Mouse (Mus musculus) left cerebral cortex, adult 18-20 months (tissue): ENCODE measurements at regions not wholly inside any gene's neighbourhood (a gene's known extent, or its start where the extent isn't known, plus 50 kb on each side); places are given as distances from the start of the nearest gene placed in this dataset.

ENCODE experiments used
- DNase-seq, 2 experiments: peaks; one replicate each; pipeline ENCODE4 v3.0.0; 2021 to 2022; ENCODE audit warnings: low spot score in 2 of 2, mixed read lengths in 1 of 2

- no peak for DNase-seq
Measured at GRCm38 (mm10) chr9:46544326-46544725, 224.5 kb upstream of the 4931429L15Rik start.

DNA sequence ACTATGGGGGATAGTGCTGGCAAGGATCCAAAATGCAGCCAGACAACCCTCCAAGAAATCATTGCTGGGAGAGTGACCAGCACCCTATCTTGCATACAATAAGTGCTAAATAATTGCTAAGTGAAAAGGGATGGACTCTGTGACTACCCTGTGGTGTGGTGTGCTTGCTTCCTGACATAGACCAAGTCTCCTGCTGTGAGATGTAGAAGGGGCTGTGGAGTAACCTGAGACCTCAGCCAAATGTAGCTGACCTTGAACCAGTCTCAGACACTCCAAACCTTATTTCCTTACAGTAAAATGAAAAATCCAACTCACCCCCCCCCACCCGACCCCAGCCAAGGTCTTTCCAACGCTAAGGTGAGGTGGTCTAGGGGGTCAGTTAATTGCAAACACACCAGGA is 221.2 kb upstream of the 4931429L15Rik start:
- DNase-seq = no peak

DNA sequence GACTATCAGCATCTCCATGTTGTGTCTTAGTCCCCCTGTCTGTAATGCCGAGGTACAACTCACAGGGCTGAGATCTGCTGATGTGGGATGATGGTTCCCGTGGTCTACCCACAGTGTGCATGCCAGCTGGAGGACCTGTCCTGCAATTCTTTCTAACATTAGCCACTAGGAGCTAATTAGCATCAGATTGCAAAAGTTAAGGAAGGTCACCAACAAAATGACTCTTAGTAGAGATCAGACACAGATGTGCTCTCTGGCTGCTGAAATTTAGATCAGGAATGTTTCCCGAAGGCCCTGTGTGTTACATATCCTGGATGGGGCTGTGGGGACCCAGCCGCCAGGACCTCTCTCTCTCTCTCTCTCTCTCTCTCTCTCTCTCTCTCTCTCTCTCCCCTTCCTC is 218.8 kb upstream of the 4931429L15Rik start:
- no peak for DNase-seq

GRCm38 (mm10) chr9:46516401-46517130 is 196.8 kb upstream of the 4931429L15Rik start:
- peak in 1 of 2 experiments; percentile 17 for DNase-seq

GRCm38 (mm10) chr9:46512276-46513051 is 192.7 kb upstream of the 4931429L15Rik start:
- no peak for DNase-seq

GRCm38 (mm10) chr9:46511307-46511706 is 191.5 kb upstream of the 4931429L15Rik start:
- DNase-seq = peak in 1 of 2 experiments; percentile 15

- DNase-seq = no peak
Measured at GRCm38 (mm10) chr9:46509896-46510295, 190.1 kb upstream of the 4931429L15Rik start.

DNA sequence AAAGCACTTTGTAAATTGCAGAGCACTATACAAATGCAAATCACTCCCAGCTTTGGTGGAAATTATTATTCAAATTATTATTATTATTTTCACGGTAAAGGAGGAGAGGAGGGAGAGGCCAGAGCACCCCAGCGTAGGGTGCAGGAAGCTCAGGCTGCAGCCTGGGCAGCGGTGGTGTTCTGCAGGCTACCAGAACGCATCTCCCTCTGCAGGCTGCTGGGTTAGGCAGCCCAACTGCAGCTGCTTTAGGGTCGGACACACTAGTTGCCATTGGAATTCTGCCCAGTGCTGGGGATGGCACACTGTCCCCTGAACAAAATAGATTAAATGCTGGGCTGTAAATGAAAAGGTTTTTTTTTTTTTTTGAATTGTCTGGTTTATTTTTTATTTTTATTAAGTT is 189.7 kb upstream of the 4931429L15Rik start:
- DNase-seq = no peak

DNA sequence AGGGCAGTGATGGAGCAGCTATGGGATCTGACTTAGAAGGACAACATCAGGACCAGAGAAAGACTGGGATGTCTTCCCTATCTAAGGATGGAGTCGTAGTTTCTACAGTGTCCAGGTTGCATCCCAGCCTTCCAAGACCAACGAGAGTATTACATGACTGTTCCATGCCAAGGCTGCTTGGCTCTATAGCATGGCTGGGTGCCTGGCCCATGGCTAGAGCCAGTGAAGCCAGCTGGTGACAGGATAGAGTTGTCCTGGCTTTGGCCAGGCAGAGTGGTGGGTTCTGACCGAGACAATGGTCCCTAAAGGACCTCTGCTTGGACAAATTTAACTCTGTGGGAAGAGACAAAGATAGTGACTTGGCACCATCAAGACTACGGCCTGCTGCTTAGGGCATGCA is 187.2 kb upstream of the 4931429L15Rik start:
- DNase-seq = no peak

- no peak for DNase-seq
Measured at GRCm38 (mm10) chr9:46504536-46504935, 184.8 kb upstream of the 4931429L15Rik start.

DNA sequence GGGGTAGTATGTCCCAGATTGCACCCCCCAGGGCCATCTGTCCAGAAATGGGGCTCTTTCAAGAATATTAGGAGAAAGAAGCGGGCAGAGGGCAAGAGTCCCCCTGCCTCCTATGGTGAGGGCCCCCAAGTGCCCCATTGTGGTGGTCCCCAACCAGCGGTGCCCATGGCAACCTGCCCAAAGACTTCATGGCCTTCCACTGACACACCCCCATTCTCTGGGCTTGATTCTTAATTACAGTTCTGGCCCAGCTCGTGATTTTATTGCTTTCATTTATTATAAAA is 184.3 kb upstream of the 4931429L15Rik start:
- no peak for DNase-seq

DNA sequence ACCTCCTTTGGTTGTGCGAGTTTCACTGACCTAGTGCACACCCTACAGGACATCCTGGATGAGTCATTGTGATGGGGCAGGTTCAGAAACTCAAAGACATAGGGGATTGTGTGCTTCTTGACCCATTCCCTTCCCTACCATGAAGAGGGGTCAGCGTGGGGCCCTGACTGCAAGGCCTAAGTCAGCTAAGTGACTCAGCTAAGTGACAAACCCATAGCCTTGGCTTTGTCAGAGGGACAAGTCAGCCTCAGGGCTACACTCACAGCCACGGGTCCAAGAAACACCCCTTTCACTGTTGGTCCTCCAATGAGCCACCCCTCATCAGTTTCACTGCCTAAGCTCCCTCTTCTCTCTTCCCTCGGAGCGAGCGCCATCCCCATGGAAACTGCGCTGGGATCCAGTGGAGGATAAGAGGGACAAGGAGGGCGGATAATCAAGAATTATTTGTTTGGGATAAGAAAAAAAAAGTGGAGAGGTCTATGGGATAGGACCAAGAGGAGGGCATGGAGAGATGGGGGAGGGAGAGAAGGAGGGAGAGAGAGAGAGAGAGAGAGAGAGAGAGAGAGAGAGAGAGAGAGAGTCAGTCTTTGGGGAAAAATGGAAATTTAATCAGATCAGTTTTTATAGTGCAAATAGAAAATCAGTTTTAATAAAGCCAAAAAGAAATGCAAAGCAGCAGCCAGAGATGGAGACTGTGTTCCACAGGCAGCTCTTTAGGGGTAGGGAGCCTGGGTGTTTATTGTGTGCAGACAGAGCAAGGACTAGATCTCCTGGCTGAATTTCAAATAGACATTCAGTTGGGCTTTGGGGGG is 183.7 kb upstream of the 4931429L15Rik start:
- no peak for DNase-seq

- no peak for DNase-seq
Measured at GRCm38 (mm10) chr9:46499426-46499825, 179.6 kb upstream of the 4931429L15Rik start.

GRCm38 (mm10) chr9:46498861-46499260 is 179.1 kb upstream of the 4931429L15Rik start:
- DNase-seq = no peak

- DNase-seq = no peak
Measured at GRCm38 (mm10) chr9:46495276-46495675, 175.5 kb upstream of the 4931429L15Rik start.

DNA sequence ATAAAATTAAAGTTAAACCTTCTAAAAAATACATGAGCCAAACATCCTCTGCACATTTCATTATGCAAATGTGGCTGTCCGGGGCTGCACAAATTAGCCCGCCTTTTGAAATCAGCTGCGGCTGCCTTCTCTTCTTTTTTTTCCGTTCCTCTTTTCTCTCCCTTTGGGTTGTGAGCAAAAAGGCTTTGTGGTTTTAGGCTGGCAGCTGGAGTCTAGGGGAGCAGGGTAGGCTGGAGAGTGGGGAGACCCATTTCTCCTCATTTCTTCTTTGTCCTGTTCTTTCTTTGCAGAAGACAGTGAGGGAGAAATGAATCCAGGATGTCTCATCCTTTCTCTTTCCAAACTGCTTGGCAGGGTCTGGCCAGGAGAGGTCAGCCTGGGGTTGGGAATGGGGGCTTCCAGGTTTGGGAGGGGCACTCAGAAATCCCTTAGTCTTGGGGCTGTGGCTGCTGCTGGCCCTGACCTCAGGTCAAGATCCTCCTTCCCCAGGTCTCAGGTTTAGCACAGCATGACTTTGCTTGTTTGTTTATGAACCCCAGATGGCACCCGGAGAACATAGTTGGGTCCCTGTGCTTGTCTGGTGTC is 163.2 kb upstream of the 4931429L15Rik start:
- DNase-seq = no peak

DNA sequence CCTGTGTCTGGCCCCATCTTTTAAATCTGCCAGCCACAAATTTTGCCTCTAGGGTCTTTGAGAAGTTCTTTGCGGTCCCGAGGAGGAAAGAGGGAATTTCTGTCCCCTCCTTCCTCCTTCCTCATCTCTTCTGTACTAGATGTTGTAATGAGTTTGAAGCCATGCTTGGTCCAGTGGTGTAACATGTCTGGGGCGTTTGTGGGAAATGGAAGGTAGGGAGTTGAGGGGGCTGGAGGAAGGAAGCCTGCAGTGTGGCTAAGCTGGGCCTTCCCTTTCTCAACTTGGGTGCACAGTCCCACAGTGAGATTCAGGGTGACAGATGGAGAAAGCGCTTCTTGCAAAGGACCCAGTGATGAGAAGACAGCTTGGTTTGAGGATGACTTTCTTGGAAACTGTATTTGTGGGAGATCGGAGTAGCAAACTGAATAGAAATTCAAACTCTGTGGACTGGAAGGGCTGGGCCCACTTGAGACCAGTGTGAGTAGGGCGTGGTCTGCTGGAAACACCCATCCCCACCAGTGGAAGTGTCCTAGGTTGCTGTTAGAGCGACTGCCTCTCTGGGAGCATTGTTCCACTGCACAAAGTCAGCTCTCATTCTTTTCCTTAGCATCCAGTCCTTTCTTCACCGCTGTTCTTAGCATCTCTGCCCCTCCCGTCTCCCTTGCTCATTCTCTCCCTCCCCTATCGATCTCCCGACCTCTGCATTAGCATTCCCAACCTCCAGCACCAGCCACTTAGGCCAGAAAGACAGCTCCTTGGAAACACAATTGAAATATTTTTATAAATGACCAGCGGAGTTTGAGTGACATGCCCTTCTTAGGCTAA is 162.5 kb upstream of the 4931429L15Rik start:
- DNase-seq = no peak

DNA sequence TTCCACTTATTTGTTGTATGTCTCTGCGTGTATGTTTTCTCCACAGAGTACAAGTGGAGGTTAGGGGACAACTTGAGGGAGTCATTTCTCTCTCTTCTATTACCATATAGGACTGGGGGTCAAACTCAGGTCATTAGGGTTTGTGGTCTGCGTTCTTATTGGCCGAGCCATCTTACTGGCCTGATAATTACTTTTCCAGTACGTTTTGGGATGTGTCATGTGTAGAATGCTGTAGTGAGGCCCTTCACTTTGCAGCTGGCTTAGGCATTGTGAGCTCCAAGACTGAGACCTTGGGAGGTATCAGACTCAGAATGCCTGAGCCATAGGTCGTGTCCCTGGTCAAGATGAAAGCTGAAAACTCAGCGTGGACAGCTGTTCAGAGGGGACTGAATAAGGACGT is 161.7 kb upstream of the 4931429L15Rik start:
- DNase-seq = no peak

DNA sequence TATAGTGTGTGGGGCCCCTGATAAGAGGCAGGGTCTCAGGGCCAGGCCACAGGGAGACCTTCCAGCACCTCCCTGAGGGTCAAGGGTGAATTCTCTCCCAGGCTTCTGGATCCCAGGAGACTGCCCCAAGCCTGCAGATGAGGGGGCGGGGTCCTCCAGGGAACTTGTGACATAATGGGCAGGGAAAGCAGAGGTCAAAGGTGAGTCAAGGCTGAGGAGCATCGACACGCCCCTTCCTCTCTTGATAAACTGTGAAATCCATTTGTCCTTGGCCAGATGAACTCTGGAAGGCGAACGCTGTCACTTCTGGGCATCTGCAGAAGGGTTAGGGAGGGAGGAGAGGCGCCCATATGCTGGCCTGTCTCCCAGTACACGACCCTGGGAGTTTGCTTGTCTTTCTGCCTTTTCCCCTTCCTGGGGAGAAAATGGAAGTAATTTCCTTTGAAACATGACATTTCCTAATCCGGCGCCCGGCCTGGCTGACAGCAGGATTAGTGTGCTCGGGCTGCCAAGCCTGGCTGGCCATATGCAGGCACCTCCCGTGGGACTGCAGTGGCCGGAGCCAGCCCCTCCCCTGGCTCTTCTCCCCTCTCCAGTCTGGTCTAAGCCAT is 160.4 kb upstream of the 4931429L15Rik start:
- DNase-seq = no peak

DNA sequence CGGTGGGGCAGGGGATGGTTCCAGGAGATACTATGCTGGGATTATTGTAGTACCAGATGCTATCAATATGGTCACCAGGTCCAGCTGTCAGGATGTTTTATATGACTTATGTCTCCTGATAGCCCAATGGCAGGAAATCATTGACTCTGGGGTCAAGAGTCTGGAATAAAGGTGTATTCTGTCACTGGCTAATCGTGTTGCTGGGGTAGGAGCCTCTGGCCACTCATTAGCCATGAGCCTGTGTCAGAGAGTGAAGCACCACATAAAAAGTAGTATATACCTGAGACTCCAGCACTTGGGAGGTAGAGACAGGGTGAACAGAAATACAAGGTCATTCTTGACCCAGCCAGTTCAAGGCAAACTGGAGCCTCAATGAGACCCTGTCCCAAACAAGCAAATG is 158.8 kb upstream of the 4931429L15Rik start:
- DNase-seq = no peak
